Mouse (Mus musculus) limb, embryonic 13.5 days (tissue): ENCODE measurements around the gene Otop1. TPM values are rescaled to one million over a fixed set of nuclear protein-coding genes. Genes with fewer than 3 reads are reported as not detected.

ENCODE experiments used
- ATAC-seq: fragments of 200-750 bp; cut with Nextera tagmentation; 2 replicates; pipeline ENCODE4 v1.8.0; 2017; ENCODE audit warnings: low read depth, moderate number of reproducible peaks, moderate TSS enrichment; ENCODE audit not compliant: low FRiP score
- H3K27ac ChIP-seq: fragments of 300-500 bp; sonication (generic); 2 replicates; pipeline ENCODE4 v1.5.1; 2015; ENCODE audit warnings: inconsistent platforms, mild to moderate bottlenecking, moderate library complexity
- H3K27me3 ChIP-seq: fragments of 300-500 bp; sonication (generic); 2 replicates; pipeline ENCODE4 v1.6.1; 2015; ENCODE audit warnings: mild to moderate bottlenecking, inconsistent platforms
- H3K36me3 ChIP-seq: fragments of 300-500 bp; sonication (generic); 2 replicates; pipeline ENCODE4 v1.6.1; 2015; ENCODE audit warnings: inconsistent platforms, mild to moderate bottlenecking, moderate library complexity
- H3K4me1 ChIP-seq: fragments of 300-500 bp; sonication (generic); 2 replicates; pipeline ENCODE4 v1.6.1; 2015; ENCODE audit warnings: inconsistent platforms
- H3K4me2 ChIP-seq: fragments of 300-500 bp; sonication (generic); replicated peaks from 2 replicates; pipeline ENCODE4 v1.6.1; 2015; ENCODE audit warnings: inconsistent platforms, mild to moderate bottlenecking, moderate library complexity
- H3K4me3 ChIP-seq: fragments of 300-500 bp; sonication (generic); 2 replicates; pipeline ENCODE4 v1.5.1; 2015; ENCODE audit warnings: moderate library complexity, mild to moderate bottlenecking, inconsistent platforms
- H3K9ac ChIP-seq: fragments of 300-500 bp; sonication (generic); 2 replicates; pipeline ENCODE4 v1.6.1; 2015; ENCODE audit warnings: mild to moderate bottlenecking, inconsistent platforms
- H3K9me3 ChIP-seq: fragments of 300-500 bp; sonication (generic); 2 replicates; pipeline ENCODE4 v1.6.1; 2016; ENCODE audit warnings: inconsistent platforms
- WGBS: fragments of 180-500 bp; shearing (Covaris S2); methylation state at CpG from one replicate; pipeline ENCODE4 v1.1.7; 2015; 5-methylcytosine and 5-hydroxymethylcytosine counted together
- polyA plus RNA-seq: library from polyadenylated mRNA; unstranded; fragments of >200 nt; fragmentation: Nextera tagmentation; extraction: Ambion mirVana; gene quantifications from 2 replicates; pipeline ENCODE4 v1.2.1, GENCODE M21; 2015

The Otop1 gene
- polyA plus RNA-seq, 1 experiment from 2014 or later: 0.06 TPM

- Histone ChIP-seq H3K9me3 (no peaks in the 10 kb centered on the region), H3K9ac (peak within 1 kb of the TSS; percentile 83), H3K4me1 (peaks cover 7% of the 10 kb centered on the region), H3K36me3 (peaks cover 31% of the 10 kb centered on the region), H3K4me2 (peak within 1 kb of the TSS; percentile 76), H3K4me3 (peak within 1 kb of the TSS; percentile 75), H3K27me3 (no peaks in the 10 kb centered on the region), H3K27ac (peak within 1 kb of the TSS; percentile 91)
- peak; percentile 72; the same call in 1 of the 2 replicates for ATAC-seq
- under 1% methylated on average over 40 of the region's 40 CpGs for WGBS
These were observed 15.6 kb upstream of the Otop1 start, which contains the start of gene Tmem128 for GRCm38 (mm10) chr5:38260107-38260682. Tmem128 (plus strand) TSS chr5:38260185.

GRCm38 (mm10) chr5:38270942-38271341, 4.8 kb upstream of the Otop1 start:
- H3K4me2 ChIP-seq: no peak overlapping the region
- no peaks in the 10 kb centered on the region for H3K4me1 ChIP-seq
- peaks cover 24% of the 10 kb centered on the region for H3K27me3 ChIP-seq
- H3K9me3 ChIP-seq: no peaks in the 10 kb centered on the region
- WGBS: 83% methylated on average over 3 of the region's 3 CpGs
- no peak overlapping the region for H3K9ac ChIP-seq
- no peak overlapping the region for H3K4me3 ChIP-seq
- H3K27ac ChIP-seq: no peak overlapping the region
- peaks cover 50% of the 10 kb centered on the region for H3K36me3 ChIP-seq
- ATAC-seq: no peak

- ATAC-seq: no peak
- Histone ChIP-seq H3K27ac (no peak overlapping the region), H3K27me3 (peaks cover 53% of the 10 kb centered on the region), H3K9me3 (no peaks in the 10 kb centered on the region), H3K9ac (no peak overlapping the region), H3K36me3 (peaks cover 25% of the 10 kb centered on the region), H3K4me1 (peaks cover 17% of the 10 kb centered on the region), H3K4me3 (no peak overlapping the region), H3K4me2 (no peak overlapping the region)
- 87% methylated on average over 4 of the region's 4 CpGs for WGBS
These were observed 1.9 kb upstream of the Otop1 start for GRCm38 (mm10) chr5:38273831-38274230.

GRCm38 (mm10) chr5:38276451-38276850, 679 bp downstream of the Otop1 start:
- 2% methylated on average over 19 of the region's 19 CpGs for WGBS
- peak overlapping the region; percentile 68 for H3K4me2 ChIP-seq
- no peak for ATAC-seq

GRCm38 (mm10) chr5:38277098-38277866, 1.5 kb downstream of the Otop1 start:
- H3K9ac ChIP-seq: 0 out of 2 replicates have a peak overlapping the region, but pooled peaks have one; percentile 25
- H3K4me2 ChIP-seq: peak overlapping the region; percentile 68
- no peak for ATAC-seq
- H3K36me3 ChIP-seq: no peaks in the 10 kb centered on the region
- no peaks in the 10 kb centered on the region for H3K9me3 ChIP-seq
- peaks cover 71% of the 10 kb centered on the region for H3K27me3 ChIP-seq
- H3K4me3 ChIP-seq: peak overlapping the region; percentile 42
- peaks cover 17% of the 10 kb centered on the region for H3K4me1 ChIP-seq
- WGBS: 1% methylated on average over 60 of the region's 65 CpGs
- H3K27ac ChIP-seq: no peak overlapping the region

More at GRCm38 (mm10) chr5:38276451-38276850, 679 bp downstream of the Otop1 start:
- H3K27me3 ChIP-seq: peaks cover 71% of the 10 kb centered on the region
- H3K9me3 ChIP-seq: no peaks in the 10 kb centered on the region
- H3K9ac ChIP-seq: peak overlapping the region; percentile 39; the same call in 1 of the 2 replicates
- H3K4me3 ChIP-seq: peak overlapping the region; percentile 42
- H3K36me3 ChIP-seq: peaks cover 3% of the 10 kb centered on the region
- H3K4me1 ChIP-seq: peaks cover 17% of the 10 kb centered on the region
- H3K27ac ChIP-seq: no peak overlapping the region

- Histone ChIP-seq H3K4me1 (peaks cover 17% of the 10 kb centered on the region), H3K4me3 (peak overlapping the region; percentile 42), H3K9me3 (no peaks in the 10 kb centered on the region), H3K36me3 (no peaks in the 10 kb centered on the region), H3K27me3 (peaks cover 71% of the 10 kb centered on the region), H3K9ac (no peak overlapping the region), H3K4me2 (peak overlapping the region; percentile 68), H3K27ac (no peak overlapping the region)
- no peak for ATAC-seq
- WGBS: 17% methylated on average over 12 of the region's 12 CpGs
These were observed 2.3 kb downstream of the Otop1 start for GRCm38 (mm10) chr5:38277936-38278600.

- ATAC-seq: no peak
- H3K4me3 ChIP-seq: no peak overlapping the region
- 20% methylated on average over 1 of the region's 1 CpGs for WGBS
- H3K27ac ChIP-seq: no peak overlapping the region
- no peak overlapping the region for H3K4me2 ChIP-seq
- no peak overlapping the region for H3K9ac ChIP-seq
- no peaks in the 10 kb centered on the region for H3K9me3 ChIP-seq
- peaks cover 55% of the 10 kb centered on the region for H3K27me3 ChIP-seq
- no peaks in the 10 kb centered on the region for H3K36me3 ChIP-seq
- H3K4me1 ChIP-seq: peaks cover 17% of the 10 kb centered on the region
These were observed 4.3 kb downstream of the Otop1 start for GRCm38 (mm10) chr5:38280075-38280474.

GRCm38 (mm10) chr5:38285724-38286123, 10.0 kb downstream of the Otop1 start:
- Histone ChIP-seq H3K27ac (no peak overlapping the region), H3K4me3 (no peak overlapping the region), H3K4me2 (no peak overlapping the region), H3K36me3 (no peaks in the 10 kb centered on the region), H3K4me1 (no peaks in the 10 kb centered on the region), H3K27me3 (peaks cover 2% of the 10 kb centered on the region; the same call in 1 of the 2 replicates), H3K9me3 (no peaks in the 10 kb centered on the region), H3K9ac (no peak overlapping the region)
- no peak for ATAC-seq
- WGBS: 41% methylated on average over 9 of the region's 9 CpGs

GRCm38 (mm10) chr5:38288476-38288875, 12.7 kb downstream of the Otop1 start:
- no peak for ATAC-seq
- WGBS: 85% methylated on average over 3 of the region's 3 CpGs

GRCm38 (mm10) chr5:38301761-38302411, 26.1 kb downstream of the Otop1 start:
- Histone ChIP-seq H3K27me3 (no peaks in the 10 kb centered on the region), H3K36me3 (no peaks in the 10 kb centered on the region), H3K4me1 (peaks cover 7% of the 10 kb centered on the region), H3K9me3 (no peaks in the 10 kb centered on the region), H3K9ac (no peak overlapping the region), H3K4me3 (no peak overlapping the region), H3K4me2 (no peak overlapping the region), H3K27ac (no peak overlapping the region)
- WGBS: 89% methylated on average over 12 of the region's 12 CpGs
- ATAC-seq: no peak

More at GRCm38 (mm10) chr5:38288476-38288875, 12.7 kb downstream of the Otop1 start:
- Histone ChIP-seq H3K9ac (no peak overlapping the region), H3K9me3 (peaks cover 4% of the 10 kb centered on the region; the same call in 1 of the 2 replicates), H3K4me2 (no peak overlapping the region), H3K36me3 (no peaks in the 10 kb centered on the region), H3K4me1 (no peaks in the 10 kb centered on the region), H3K4me3 (no peak overlapping the region), H3K27ac (no peak overlapping the region), H3K27me3 (no peaks in the 10 kb centered on the region)

- no peak overlapping the region for H3K4me3 ChIP-seq
- H3K36me3 ChIP-seq: no peaks in the 10 kb centered on the region
- WGBS: 58% methylated on average over 12 of the region's 12 CpGs
- H3K4me1 ChIP-seq: peaks cover 7% of the 10 kb centered on the region
- no peak for ATAC-seq
- H3K27me3 ChIP-seq: no peaks in the 10 kb centered on the region
- H3K4me2 ChIP-seq: no peak overlapping the region
- H3K27ac ChIP-seq: no peak overlapping the region
- no peaks in the 10 kb centered on the region for H3K9me3 ChIP-seq
- no peak overlapping the region for H3K9ac ChIP-seq
These were observed 26.9 kb downstream of the Otop1 start for GRCm38 (mm10) chr5:38302651-38303050.
